Mouse (Mus musculus): ENCODE data around the gene Olfr802.

The Olfr802 gene

GRCm38 (mm10) chr10:129688069-129688468, at the start of gene Olfr802:
Gene Olfr802, minus strand, starts transcription at chr10:129688169.
- in situ Hi-C loops (cut with MboI; ENCODE audit: low pct_unique_long_range_greater_than_20kb in 1 of 2, low sequenced_read_pairs in 2 of 2, unreplicated experiment in 1 of 2): no loop called here

- in situ Hi-C loops (cut with MboI; ENCODE audit: low pct_unique_long_range_greater_than_20kb in 1 of 2, low sequenced_read_pairs in 2 of 2, unreplicated experiment in 1 of 2): no loop called here
These were observed 41.3 kb upstream of the Olfr802 start, which contains the start of gene Olfr805 for GRCm38 (mm10) chr10:129729275-129729674. Gene Olfr805, minus strand, starts transcription at chr10:129729375.

DNA sequence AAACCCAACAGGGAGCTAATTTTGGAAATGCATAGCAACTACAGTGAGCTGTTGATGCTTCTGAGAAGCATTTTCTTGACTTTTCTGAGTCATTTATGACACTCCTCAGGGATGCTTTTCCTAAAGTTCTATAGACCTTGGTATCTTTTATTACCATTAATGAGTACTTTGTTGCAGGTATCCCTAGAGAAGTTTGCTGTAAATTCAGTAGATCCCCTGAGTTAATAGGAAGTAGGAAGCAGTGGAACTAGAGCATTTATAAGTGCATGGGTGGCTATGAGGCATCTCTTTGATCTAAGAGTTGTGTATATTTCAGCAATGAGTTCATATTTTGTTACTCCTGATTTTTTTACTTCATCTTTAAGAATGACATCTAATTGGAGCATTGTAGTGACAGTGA, 14.9 kb upstream of the Olfr802 start, which contains the start of gene Olfr804:
Gene Olfr804, plus strand, starts transcription at position 301 of the 400 bp plus-strand sequence.
- in situ Hi-C loops (cut with MboI; ENCODE audit: low pct_unique_long_range_greater_than_20kb in 1 of 2, low sequenced_read_pairs in 2 of 2, unreplicated experiment in 1 of 2): no loop called here

DNA sequence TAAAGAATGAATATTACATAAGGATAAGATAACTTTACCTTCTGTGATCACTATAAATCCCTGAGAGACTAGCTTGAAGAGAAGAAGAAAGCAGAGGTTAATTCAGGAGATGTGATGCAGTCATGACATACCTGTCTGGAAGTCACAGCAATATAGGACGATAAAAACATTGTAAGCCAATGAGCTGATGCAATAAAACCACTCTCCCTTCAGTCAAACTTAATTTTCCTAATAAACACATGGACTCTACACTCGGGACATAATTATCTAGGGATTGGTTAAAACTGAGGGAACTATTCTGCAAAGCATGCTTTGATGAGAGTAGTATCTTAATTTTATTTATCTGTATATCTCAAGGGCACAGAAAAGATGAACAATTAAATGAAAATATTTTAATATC, 6.2 kb upstream of the Olfr802 start, which contains the start of gene Olfr803:
Gene Olfr803, minus strand, starts transcription at position 101 of the 400 bp plus-strand sequence.
- in situ Hi-C loops (cut with MboI; ENCODE audit: low pct_unique_long_range_greater_than_20kb in 1 of 2, low sequenced_read_pairs in 2 of 2, unreplicated experiment in 1 of 2): no loop called here

DNA sequence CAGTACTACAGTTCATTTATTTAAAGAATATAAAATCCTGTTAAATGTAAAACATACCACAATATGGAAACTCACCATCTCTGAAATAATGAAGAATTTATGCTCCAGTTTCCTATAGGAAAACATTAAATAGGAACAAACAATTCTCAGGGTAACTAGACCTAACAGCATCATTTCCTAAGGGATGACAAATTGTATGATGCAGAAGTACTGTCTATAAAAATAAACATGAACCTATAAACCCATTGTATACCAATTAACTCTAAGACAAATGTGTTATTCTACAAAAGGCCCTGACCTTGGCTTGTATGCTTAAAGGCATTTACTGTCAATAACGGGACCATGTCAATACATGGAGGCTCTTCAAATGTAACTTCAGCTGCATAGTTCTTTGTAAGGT, 14.2 kb downstream of the Olfr802 start, which contains the start of gene Olfr801:
Gene Olfr801, minus strand, starts transcription at position 101 of the 400 bp plus-strand sequence.
- in situ Hi-C loops (cut with MboI; ENCODE audit: low pct_unique_long_range_greater_than_20kb in 1 of 2, low sequenced_read_pairs in 2 of 2, unreplicated experiment in 1 of 2): no loop called here

- in situ Hi-C loops (cut with MboI; ENCODE audit: low pct_unique_long_range_greater_than_20kb in 1 of 2, low sequenced_read_pairs in 2 of 2, unreplicated experiment in 1 of 2): no loop called here
These were observed 30.6 kb downstream of the Olfr802 start, which contains the start of gene Olfr800 for GRCm38 (mm10) chr10:129657394-129657793. Gene Olfr800, plus strand, starts transcription at chr10:129657694.

- in situ Hi-C loops (cut with MboI; ENCODE audit: low pct_unique_long_range_greater_than_20kb in 1 of 2, low sequenced_read_pairs in 2 of 2, unreplicated experiment in 1 of 2): no loop called here
These were observed 36.2 kb downstream of the Olfr802 start for GRCm38 (mm10) chr10:129651763-129652162.

DNA sequence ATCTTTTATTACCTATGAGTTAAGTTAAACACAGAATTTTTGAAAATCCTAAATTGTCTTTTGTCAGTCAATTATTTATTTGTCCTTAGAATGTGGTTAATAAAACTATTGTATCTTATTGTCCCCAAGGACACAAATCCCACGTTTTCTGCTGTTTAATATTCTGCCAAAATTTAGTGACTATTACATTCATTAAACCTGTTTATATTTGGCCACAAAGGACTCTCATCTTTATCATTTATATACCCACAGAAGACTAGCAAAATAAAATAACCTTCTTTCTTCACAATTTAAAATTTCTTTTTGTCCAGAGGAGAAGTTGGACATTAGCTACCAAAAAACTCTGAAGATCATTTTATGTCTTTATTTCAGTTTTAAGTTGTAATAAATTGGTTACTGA, 50.8 kb downstream of the Olfr802 start, which contains the start of gene Olfr799:
Gene Olfr799, plus strand, starts transcription at position 301 of the 400 bp plus-strand sequence.
- in situ Hi-C loops (cut with MboI; ENCODE audit: low pct_unique_long_range_greater_than_20kb in 1 of 2, low sequenced_read_pairs in 2 of 2, unreplicated experiment in 1 of 2): no loop called here

DNA sequence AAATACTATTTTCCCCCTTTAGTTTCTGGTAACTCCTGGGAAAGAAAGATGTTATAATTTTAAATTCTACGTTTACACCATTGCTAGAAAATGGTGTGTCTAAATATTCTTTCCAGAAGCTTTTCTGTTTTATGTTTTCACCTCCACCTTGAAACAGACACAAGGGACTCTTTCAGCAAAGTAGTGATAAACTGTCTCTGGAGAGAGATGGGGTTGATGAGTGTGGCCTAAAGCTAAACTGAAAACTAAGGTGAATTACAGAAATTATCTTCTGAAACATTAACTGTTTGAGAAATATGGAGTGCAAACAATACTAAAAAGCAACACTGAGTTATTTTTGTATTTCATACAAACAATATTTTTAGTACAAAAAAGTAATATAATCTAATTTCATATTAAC, 60.1 kb downstream of the Olfr802 start, which contains the start of gene Olfr798:
Gene Olfr798, minus strand, starts transcription at position 101 of the 400 bp plus-strand sequence.
- in situ Hi-C loops (cut with MboI; ENCODE audit: low pct_unique_long_range_greater_than_20kb in 1 of 2, low sequenced_read_pairs in 2 of 2, unreplicated experiment in 1 of 2): no loop called here

Measured in mouse embryonic stem cell (cell line).